Mouse (Mus musculus) gastrocnemius, adult 2 months (tissue): ENCODE measurements around the gene Gm37240. TPM values are rescaled to one million over a fixed set of nuclear protein-coding genes. Genes with fewer than 3 reads are reported as not detected.
A peak's percentile ranks its signal among the peaks of the same experiment; 100 is the strongest.

Source experiments
- DNase-seq: peaks from one replicate; pipeline ENCODE4 v3.0.0; 2022
- H3K27ac ChIP-seq: fragments of 200-600 bp; 2 replicates; pipeline ENCODE4 v1.8.1; 2022; ENCODE audit warnings: mild to moderate bottlenecking
- H3K4me3 ChIP-seq: fragments of 200-600 bp; 2 replicates; pipeline ENCODE4 v1.8.1; 2022; ENCODE audit warnings: mild to moderate bottlenecking, moderate library complexity
- CTCF ChIP-seq: fragments of 200-600 bp; IDR thresholded peaks from 2 replicates; pipeline ENCODE4 v1.8.1; 2022; ENCODE audit warnings: antibody characterized with exemption, mild to moderate bottlenecking, moderate library complexity
- intact Hi-C: fragments of 180-260 bp; cut with DNase I; formaldehyde crosslinking; loops from one replicate; pipeline ENCODE4 v1.15.1; 2025
- total RNA-seq, 2 experiments: library from RNA; stranded (reverse); gene quantifications; 2 replicates each; pipeline ENCODE4 v1.2.3; 2021

Gm37240 gene
- total RNA-seq, 2 experiments from 2014 or later: 34.5 to 37.4 TPM

- intact Hi-C loops: no loop called here
- Histone ChIP-seq H3K4me3 (no peak overlapping the region), H3K27ac (no peak overlapping the region)
These were observed 351.4 kb downstream of the Gm37240 start for GRCm38 (mm10) chr3:85535621-85536520.

GRCm38 (mm10) chr3:85535042-85535441 lies 352.3 kb downstream of the Gm37240 start:
- TF ChIP-seq CTCF: no peak
- DNase-seq: no peak
- Histone ChIP-seq H3K27ac (no peak overlapping the region), H3K4me3 (no peak overlapping the region)
- intact Hi-C loops: no loop called here

More at GRCm38 (mm10) chr3:85535621-85536520, 351.4 kb downstream of the Gm37240 start:
- no peak for TF ChIP-seq CTCF
- DNase-seq: no peak

GRCm38 (mm10) chr3:85532376-85532775 lies 354.9 kb downstream of the Gm37240 start:
- intact Hi-C loops: no loop called here
- DNase-seq: no peak
- TF ChIP-seq CTCF: no peak
- H3K27ac ChIP-seq: no peak overlapping the region
- no peak overlapping the region for H3K4me3 ChIP-seq

- no peak for DNase-seq
- Histone ChIP-seq H3K27ac (no peak overlapping the region), H3K4me3 (no peak overlapping the region)
- intact Hi-C loops: no loop called here
- no peak for TF ChIP-seq CTCF
These were observed 356.6 kb downstream of the Gm37240 start for GRCm38 (mm10) chr3:85530601-85531161.

GRCm38 (mm10) chr3:85521311-85521907 lies 365.9 kb downstream of the Gm37240 start:
- intact Hi-C loops: no loop called here
- TF ChIP-seq CTCF: no peak

GRCm38 (mm10) chr3:85518668-85519067 lies 368.6 kb downstream of the Gm37240 start:
- peak; percentile 50 for DNase-seq
- intact Hi-C loops: no loop called here
- TF ChIP-seq CTCF: no peak
- H3K27ac ChIP-seq: peak overlapping the region; percentile 72
- H3K4me3 ChIP-seq: no peak overlapping the region

More at GRCm38 (mm10) chr3:85521311-85521907, 365.9 kb downstream of the Gm37240 start:
- no peak overlapping the region for H3K27ac ChIP-seq
- no peak overlapping the region for H3K4me3 ChIP-seq
- DNase-seq: no peak

GRCm38 (mm10) chr3:85518072-85518471 lies 369.2 kb downstream of the Gm37240 start:
- intact Hi-C loops: no loop called here
- Histone ChIP-seq H3K27ac (peak overlapping the region; percentile 72), H3K4me3 (no peak overlapping the region)
- no peak for TF ChIP-seq CTCF
- no peak for DNase-seq

- H3K4me3 ChIP-seq: no peak overlapping the region
- no peak overlapping the region for H3K27ac ChIP-seq
- no peak for TF ChIP-seq CTCF
- DNase-seq: no peak
- intact Hi-C loops: no loop called here
These were observed 370.4 kb downstream of the Gm37240 start for GRCm38 (mm10) chr3:85516739-85517396.

GRCm38 (mm10) chr3:85514700-85515099 lies 372.6 kb downstream of the Gm37240 start:
- H3K4me3 ChIP-seq: no peak overlapping the region
- intact Hi-C loops: no loop called here
- H3K27ac ChIP-seq: no peak overlapping the region
- no peak for TF ChIP-seq CTCF
- DNase-seq: no peak

- no peak overlapping the region for H3K27ac ChIP-seq
- TF ChIP-seq CTCF: no peak
- no peak for DNase-seq
- intact Hi-C loops: no loop called here
- no peak overlapping the region for H3K4me3 ChIP-seq
These were observed 378.5 kb downstream of the Gm37240 start for GRCm38 (mm10) chr3:85508717-85509279.

GRCm38 (mm10) chr3:85500096-85500495 lies 387.2 kb downstream of the Gm37240 start:
- intact Hi-C loops: no loop called here
- no peak for TF ChIP-seq CTCF
- no peak for DNase-seq
- no peak overlapping the region for H3K27ac ChIP-seq
- no peak overlapping the region for H3K4me3 ChIP-seq

- H3K27ac ChIP-seq: no peak overlapping the region
- intact Hi-C loops: no loop called here
- no peak overlapping the region for H3K4me3 ChIP-seq
- no peak for TF ChIP-seq CTCF
- no peak for DNase-seq
These were observed 391.2 kb downstream of the Gm37240 start for GRCm38 (mm10) chr3:85496146-85496545.
